Mouse (Mus musculus) layer of hippocampus, adult 9-10 months (tissue): ENCODE measurements around the gene Trim62.

Source experiments
- DNase-seq: peaks from one replicate; pipeline ENCODE4 v3.0.0; 2022; ENCODE audit warnings: low spot score

The Trim62 gene

GRCm38 (mm10) chr4:128909378-128909831 lies 26.0 kb downstream of the Trim62 start:
- DNase-seq = no peak

DNA sequence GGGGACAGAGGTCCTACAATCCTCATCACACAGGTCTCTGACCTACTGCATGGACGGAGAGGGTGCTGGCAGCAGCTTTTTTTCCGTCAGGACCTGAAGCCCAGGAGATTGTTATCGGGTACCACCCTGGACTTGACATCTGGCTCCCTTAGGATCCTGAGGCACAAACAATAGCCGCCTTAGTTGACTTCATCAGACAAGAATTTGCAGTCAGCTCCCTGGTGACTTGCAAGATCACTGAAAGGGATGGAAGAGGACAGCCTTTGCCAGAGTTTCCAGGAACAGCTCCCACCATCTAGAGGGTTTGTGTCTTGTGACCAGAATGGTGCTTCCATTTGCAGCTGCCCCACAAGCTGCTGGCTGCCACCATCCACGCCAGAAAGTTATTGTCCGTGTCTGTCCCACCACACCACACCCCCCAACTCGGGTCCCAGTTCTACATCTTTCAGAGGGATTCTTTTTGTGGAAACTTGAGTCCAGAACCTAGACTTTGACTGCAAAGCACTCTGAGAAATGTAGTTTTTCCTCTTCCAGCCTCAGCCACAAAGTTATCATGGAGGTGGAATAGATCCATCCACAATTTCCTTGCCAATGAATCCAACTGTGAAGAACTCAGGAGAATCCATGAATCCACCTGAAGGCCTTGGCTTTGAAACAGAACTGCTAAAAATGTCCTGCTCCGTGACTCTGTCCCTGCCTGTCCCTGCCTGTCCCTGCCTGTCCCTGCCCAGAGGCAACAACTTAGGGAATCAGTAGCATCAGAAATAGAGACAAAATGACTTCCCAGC lies 27.1 kb downstream of the Trim62 start:
- no peak for DNase-seq

GRCm38 (mm10) chr4:128912085-128912484 lies 28.7 kb downstream of the Trim62 start:
- no peak for DNase-seq

DNA sequence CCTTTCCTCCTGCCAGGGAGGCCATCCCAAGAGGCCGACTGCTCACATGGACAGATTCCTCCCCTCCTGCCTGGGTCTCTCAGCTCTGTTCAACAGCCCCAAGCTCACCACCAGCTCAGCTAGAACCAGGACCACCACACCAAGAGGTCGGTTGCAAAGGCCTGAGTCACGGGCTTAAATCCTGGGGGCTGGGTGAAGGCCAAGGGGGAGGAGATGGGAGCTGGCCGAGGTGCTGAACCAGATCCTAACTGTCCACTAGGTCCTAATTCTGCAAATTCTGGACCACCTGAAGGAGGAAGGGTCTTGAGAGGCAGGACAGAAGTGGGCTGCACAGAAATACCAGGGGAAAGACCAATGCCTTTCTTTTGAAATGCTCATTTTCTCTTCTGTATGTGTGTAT lies 30.4 kb downstream of the Trim62 start:
- DNase-seq = no peak

DNA sequence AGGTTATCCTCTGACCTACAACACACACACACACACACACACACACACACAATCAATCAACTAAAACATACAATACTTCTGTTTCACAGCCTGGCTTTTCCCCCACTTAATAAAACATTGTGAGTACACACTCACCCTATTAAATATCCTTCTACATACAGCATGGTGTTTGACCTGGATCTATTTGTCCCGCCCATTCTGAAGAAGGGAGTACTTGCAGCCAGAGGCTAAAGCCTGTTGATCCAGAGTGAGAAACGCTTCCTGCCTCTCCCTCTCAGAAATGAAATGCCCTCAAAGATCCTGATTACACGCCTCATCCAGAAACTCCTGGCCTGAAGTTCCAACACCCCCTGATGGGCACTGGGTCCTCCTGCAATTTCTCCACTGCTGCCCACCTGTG lies 33.7 kb downstream of the Trim62 start:
- DNase-seq = no peak

DNA sequence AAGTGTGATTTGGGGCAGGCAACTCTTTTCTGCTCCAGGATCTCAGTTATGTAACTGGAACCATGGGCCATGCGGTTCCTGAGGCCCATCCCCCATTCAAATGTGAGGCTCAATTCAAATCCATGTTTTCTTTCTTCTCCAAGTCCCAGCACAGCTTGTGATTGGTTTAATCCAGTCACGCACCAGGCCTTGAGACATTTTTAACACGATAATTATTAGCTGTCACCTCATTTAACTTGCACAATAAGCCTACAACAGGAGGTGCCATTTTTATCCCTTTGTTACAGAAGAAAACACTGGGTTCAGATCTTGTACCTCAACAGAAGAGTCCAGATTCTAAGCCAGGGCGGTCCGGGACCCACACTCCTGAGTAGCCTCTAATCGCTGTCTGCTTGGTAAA lies 34.4 kb downstream of the Trim62 start:
- DNase-seq = no peak

DNA sequence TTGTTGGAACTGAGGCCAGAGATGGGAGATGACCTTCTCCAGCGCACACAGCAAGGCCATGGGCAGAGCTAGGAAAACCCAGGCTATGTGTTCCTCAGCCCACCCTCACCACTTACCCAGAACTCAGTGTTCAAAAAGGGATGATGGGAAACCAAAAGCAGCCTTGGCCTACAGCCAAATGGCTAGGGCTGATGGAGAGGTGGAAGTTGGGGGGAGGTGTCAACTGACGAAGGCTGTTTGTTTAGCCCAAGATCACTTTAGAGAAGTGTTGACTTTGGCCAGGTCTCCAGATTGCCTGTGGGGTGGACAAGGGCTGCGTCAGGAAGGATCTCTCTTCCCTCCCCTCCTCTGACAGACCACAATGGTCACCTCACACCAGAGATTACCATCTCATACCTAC lies 34.8 kb downstream of the Trim62 start:
- no peak for DNase-seq

DNA sequence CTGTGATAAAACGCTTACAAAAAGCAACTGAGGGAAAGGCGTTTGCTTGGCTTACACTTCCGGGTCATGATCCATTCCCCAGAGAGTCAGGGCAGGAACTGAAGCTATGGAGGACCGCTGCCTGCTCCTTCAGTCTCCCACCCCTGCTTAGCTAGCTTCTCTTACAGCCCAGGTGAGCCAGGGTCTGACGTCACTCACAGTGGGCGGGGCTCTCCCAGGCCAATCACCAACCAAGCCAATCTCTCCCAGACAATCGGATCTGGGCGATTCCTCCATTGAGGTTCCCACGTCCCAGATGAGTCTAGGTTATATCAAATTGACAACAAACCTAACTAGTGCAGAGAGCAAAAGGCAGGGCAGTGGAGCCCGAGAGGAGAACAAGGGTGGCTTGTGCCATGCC lies 35.7 kb downstream of the Trim62 start:
- DNase-seq = no peak

- no peak for DNase-seq
Observed at GRCm38 (mm10) chr4:128923603-128924002, 40.2 kb downstream of the Trim62 start.

DNA sequence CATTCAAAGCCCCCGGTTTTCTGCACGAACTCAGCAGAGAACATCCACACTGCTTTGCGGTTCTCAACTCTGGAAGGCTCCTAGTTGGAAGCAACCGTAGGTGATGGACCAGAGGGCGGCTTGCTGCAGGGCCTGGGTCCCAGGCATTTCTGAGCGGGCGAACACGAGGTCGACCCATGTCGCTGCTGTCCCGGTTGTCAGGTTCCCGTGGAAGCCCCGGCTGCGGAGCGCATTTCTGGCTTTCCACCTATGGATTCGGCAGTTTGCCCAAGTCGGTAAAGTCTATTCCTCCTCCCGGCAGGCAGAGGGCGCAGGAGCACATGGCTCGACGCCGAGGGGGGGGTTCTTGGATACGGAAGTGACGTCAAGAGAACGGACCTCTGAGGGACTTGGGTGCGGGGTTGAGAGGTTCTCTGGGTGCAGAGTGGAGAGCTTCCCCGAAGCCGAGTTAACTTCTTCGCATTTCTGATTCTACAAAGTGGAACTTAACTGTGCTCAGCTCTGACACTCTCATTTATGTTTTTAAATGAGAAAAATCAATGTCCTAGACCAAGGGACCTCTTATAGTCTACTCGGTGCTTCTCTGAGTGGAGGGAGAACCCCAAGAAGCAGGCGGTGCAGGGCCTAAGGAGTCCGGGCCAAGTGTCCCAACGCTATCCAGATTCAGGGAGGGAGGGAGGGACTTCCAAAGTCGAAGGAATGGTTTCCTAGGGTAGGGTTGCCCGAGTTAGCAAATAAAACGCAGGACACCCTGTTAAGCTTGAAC lies 41.6 kb downstream of the Trim62 start:
- peak; percentile 71 for DNase-seq

DNA sequence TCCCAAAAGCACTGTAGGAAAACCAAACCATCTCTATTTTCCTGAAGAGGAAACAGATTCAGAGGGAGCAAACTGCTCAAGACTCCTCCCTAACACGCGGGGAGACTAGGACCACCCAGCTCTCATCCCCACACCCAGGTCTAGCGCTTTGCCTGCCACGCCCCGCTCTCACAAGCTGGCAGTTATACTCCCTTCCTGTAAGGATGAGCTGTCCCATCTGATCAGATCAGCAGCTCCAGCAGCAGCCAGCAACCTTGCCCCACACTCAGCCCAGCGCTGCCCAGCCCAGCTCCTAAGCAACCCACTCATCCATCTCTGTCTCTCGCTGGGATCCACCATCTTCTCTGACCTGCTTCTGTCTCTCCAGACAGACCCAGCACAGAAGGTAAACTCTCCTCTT lies 49.4 kb downstream of the Trim62 start:
- no peak for DNase-seq

DNA sequence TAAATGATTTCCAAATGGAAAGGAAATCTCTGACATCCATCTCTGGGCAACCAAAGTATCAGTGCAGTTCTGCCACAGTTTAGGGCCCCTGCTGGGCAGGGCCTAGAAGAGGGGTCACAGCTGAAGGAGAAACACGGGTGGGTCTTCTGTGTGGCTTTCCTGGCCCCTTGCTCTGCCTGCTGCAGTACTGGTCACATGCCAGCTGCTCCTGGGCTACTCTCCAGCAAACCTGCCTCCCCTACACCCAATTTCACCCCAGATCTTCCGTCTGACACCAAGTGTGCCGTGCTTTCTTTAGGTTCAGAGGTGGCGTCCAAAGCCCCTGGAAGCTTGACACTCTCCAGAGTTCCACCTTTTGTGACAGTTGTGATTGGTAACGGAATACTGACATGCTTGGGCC lies 52.2 kb downstream of the Trim62 start:
- DNase-seq = no peak

GRCm38 (mm10) chr4:128942346-128942745 lies 59.0 kb downstream of the Trim62 start:
- DNase-seq = no peak

- DNase-seq = no peak
Observed at GRCm38 (mm10) chr4:128946736-128947135, 63.4 kb downstream of the Trim62 start.

DNA sequence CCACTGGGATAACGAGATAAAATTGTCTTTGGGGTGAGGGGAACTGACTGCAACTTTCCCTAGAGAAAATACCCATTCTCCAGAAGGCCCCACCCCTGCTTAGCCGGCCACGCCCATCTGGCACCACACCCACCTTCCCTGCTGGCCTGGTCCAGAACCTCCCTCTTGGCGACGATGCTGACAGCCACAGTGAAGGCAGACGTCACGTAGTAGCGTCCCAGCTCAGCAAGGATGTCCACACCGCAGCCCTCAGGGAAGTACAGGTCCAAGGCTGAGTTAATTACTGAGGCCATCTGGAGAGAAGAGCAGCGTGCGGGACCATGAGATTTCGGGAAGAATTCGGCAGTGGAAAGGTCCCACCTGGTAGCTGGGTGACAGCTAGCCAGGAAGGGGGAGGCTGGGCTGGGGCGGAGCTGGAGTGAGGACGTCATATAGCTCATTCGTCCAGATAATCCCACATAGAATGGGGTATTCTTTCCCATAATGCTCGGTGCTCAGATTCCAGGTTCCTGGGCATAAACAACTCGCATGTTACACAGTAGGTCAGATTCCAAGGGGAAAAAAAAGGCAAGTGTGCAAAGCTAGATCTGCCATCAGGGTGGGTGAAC lies 64.0 kb downstream of the Trim62 start:
- DNase-seq = no peak

GRCm38 (mm10) chr4:128948137-128948674 lies 64.8 kb downstream of the Trim62 start:
- no peak for DNase-seq

- DNase-seq = no peak
Observed at GRCm38 (mm10) chr4:128949470-128950005, 66.2 kb downstream of the Trim62 start.

GRCm38 (mm10) chr4:128950461-128950860 lies 67.1 kb downstream of the Trim62 start:
- DNase-seq = no peak

DNA sequence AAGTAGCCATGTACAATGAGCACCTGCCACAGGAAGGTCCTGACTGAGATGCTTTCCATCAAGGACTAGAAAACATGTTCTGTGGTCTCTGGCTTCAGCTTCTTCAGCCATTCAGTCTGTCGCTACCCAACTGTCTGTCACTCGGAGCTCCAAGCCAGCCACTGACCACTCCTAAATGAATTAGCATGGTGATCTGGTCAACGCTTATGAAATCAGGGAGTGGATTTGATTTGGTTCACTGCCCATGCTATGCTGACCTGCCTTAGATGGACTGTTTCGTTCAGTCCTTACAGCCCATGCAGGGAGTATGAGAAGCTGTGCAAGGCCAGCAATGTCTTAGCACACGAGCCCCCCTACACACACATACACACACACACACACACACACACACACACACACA lies 70.5 kb downstream of the Trim62 start:
- no peak for DNase-seq

DNA sequence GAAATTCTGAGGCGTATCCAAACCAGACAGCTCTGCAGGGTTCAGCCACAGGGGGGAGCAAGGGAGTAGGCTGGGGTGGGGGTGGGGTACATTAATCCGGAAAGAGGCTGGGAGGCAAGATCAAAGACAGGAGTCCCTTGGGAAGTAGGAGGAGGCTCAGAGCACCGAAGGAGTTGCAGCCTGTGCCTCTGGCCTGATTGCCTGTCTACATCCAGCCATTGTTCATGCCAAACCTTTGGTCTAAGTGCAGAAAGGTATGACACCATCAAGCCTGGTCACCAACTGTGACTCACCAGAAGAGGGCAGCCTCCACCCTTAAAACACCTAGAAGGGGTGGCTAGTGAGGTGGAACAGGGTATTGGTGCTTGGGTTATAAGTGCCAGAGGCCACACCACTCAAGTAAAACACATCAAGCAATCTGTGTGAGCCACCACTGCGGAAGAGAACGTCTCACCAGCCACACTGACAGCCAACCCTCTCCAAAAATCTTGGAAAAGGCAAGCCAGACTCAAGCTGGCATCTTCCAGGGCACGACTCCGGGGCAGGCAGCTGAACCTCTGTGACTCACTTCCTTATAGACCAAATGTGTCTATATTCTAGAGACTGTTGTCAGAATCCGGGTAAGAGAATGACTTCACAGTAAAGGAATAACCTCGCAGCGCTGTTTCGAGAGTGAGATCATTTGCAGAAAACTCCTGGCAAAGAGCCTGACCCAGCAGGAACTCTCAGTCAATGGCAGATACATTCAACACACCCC lies 74.0 kb downstream of the Trim62 start:
- no peak for DNase-seq

DNA sequence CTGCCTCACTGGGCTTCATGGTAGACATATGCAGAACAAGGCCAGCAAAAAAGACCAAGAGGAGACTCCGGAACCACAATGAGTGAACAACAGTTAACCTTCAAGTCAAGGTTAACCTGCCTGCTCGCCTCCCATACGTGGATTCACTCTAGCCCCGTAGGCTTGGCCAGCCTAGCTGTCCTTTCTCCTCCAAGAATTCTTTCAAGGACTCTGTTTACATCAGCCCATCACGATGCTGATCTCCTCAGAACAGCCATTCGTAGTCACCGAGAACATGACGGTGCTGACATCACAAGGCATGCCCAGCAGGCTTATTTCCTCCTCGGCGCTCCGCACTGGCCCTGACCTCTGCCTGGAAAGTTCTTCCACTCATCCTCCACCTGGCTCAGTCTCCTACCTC lies 74.8 kb downstream of the Trim62 start:
- no peak for DNase-seq

DNA sequence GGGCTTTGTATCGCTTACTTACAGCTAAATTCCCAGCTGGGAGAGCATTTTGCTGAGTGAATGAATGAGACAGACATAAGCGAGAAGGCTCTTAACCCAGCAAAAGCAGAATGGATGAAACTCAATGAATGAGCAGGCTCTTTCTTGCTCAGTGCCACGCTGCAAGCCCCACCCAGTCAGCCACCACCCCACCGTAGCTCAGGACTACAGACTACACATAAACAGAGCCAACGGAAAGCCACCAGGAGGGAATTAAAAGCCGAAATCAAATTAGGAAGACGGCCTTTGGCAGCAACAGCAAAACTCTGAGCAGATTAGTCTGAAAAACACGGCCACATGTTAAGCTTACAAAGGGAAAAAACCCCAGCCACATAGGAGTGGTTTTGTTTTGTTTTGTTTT lies 75.5 kb downstream of the Trim62 start:
- no peak for DNase-seq
